Mouse (Mus musculus) hindbrain, embryonic 13.5 days (tissue): Measurements from ENCODE around the gene Arl6. TPM values are rescaled to one million over a fixed set of nuclear protein-coding genes. Genes with fewer than 3 reads are reported as not detected.

Experiments
- ATAC-seq: fragments of 200-750 bp; cut with Nextera tagmentation; 2 replicates; pipeline ENCODE4 v1.8.0; 2017; ENCODE audit warnings: moderate TSS enrichment; ENCODE audit not compliant: low FRiP score
- H3K27ac ChIP-seq: fragments of 300-500 bp; sonication (generic); 2 replicates; pipeline ENCODE4 v1.5.1; 2015; ENCODE audit warnings: inconsistent platforms, mild to moderate bottlenecking, moderate library complexity
- H3K27me3 ChIP-seq: fragments of 300-500 bp; sonication (generic); 2 replicates; pipeline ENCODE4 v1.6.1; 2015; ENCODE audit warnings: mild to moderate bottlenecking, inconsistent platforms
- H3K36me3 ChIP-seq: fragments of 300-500 bp; sonication (generic); 2 replicates; pipeline ENCODE4 v1.6.1; 2015; ENCODE audit warnings: mild to moderate bottlenecking, inconsistent platforms
- H3K4me1 ChIP-seq: fragments of 300-500 bp; sonication (generic); replicated peaks from 2 replicates; pipeline ENCODE4 v1.6.1; 2015; ENCODE audit warnings: inconsistent platforms
- H3K4me2 ChIP-seq: fragments of 300-500 bp; sonication (generic); 2 replicates; pipeline ENCODE4 v1.6.1; 2015; ENCODE audit warnings: inconsistent platforms, mild to moderate bottlenecking, moderate library complexity
- H3K4me3 ChIP-seq: fragments of 300-500 bp; sonication (generic); 2 replicates; pipeline ENCODE4 v1.5.1; 2015; ENCODE audit warnings: mild to moderate bottlenecking, inconsistent platforms
- H3K9ac ChIP-seq: fragments of 300-500 bp; sonication (generic); 2 replicates; pipeline ENCODE4 v1.6.1; 2015; ENCODE audit warnings: mild to moderate bottlenecking, inconsistent platforms
- H3K9me3 ChIP-seq: fragments of 300-500 bp; sonication (generic); 2 replicates; pipeline ENCODE4 v1.6.1; 2016; ENCODE audit warnings: inconsistent platforms
- WGBS: fragments of 180-500 bp; shearing (Covaris S2); methylation state at CpG from one replicate; pipeline ENCODE4 v1.1.7; 2015; 5-methylcytosine and 5-hydroxymethylcytosine counted together
- polyA plus RNA-seq: library from polyadenylated mRNA; unstranded; fragments of >200 nt; fragmentation: Nextera tagmentation; extraction: Ambion mirVana; gene quantifications from 2 replicates; pipeline ENCODE4 v1.2.1, GENCODE M21; 2015

The Arl6 gene
- polyA plus RNA-seq, 1 experiment from 2014 or later, result 51.5 TPM

GRCm38 (mm10) chr16:59604078-59604781 lies 35.0 kb downstream of the Arl6 start:
- H3K4me2 ChIP-seq, result peak overlapping the region; percentile 53
- no peaks in the 10 kb centered on the region for H3K36me3 ChIP-seq
- peak overlapping the region; percentile 60 for H3K27ac ChIP-seq
- H3K4me3 ChIP-seq, result peak overlapping the region; percentile 27
- peak overlapping the region; percentile 46; the same call in 1 of the 2 replicates for H3K9ac ChIP-seq
- WGBS, result 19% methylated on average over 15 of the region's 15 CpGs
- no peaks in the 10 kb centered on the region; the same call in 1 of the 2 replicates for H3K27me3 ChIP-seq
- H3K4me1 ChIP-seq, result peaks cover 16% of the 10 kb centered on the region
- ATAC-seq, result peak; percentile 84
- H3K9me3 ChIP-seq, result no peaks in the 10 kb centered on the region

- no peaks in the 10 kb centered on the region for H3K9me3 ChIP-seq
- H3K4me3 ChIP-seq, result peak within 1 kb of the TSS; percentile 80
- H3K36me3 ChIP-seq, result no peaks in the 10 kb centered on the region
- H3K4me1 ChIP-seq, result peaks cover 20% of the 10 kb centered on the region
- H3K9ac ChIP-seq, result peak within 1 kb of the TSS; percentile 85
- H3K27me3 ChIP-seq, result no peaks in the 10 kb centered on the region; the same call in 1 of the 2 replicates
- H3K27ac ChIP-seq, result peak within 1 kb of the TSS; percentile 87
- peak within 1 kb of the TSS; percentile 81 for H3K4me2 ChIP-seq
- peak; percentile 75 for ATAC-seq
- WGBS, result under 1% methylated on average over 69 of the region's 90 CpGs
Measured at GRCm38 (mm10) chr16:59600311-59601251, 38.6 kb downstream of the Arl6 start, which contains the start of gene Crybg3. Crybg3 (minus strand) TSS chr16:59600979.

- Histone ChIP-seq H3K27ac (peak overlapping the region; percentile 50; the same call in 1 of the 2 replicates), H3K9ac (peak overlapping the region; percentile 85), H3K4me2 (peak overlapping the region; percentile 81), H3K36me3 (no peaks in the 10 kb centered on the region), H3K4me1 (peaks cover 20% of the 10 kb centered on the region), H3K9me3 (no peaks in the 10 kb centered on the region), H3K4me3 (peak overlapping the region; percentile 80), H3K27me3 (no peaks in the 10 kb centered on the region; the same call in 1 of the 2 replicates)
- ATAC-seq, result 0 out of 2 replicates have a peak, but pooled peaks have one; percentile 15
- 20% methylated on average over 17 of the region's 17 CpGs for whole genome bisulfite sequencing
Measured at GRCm38 (mm10) chr16:59599411-59600265, 39.6 kb downstream of the Arl6 start.

- peak overlapping the region; percentile 80 for H3K4me3 ChIP-seq
- no peaks in the 10 kb centered on the region for H3K9me3 ChIP-seq
- peak overlapping the region; percentile 50; the same call in 1 of the 2 replicates for H3K27ac ChIP-seq
- H3K4me1 ChIP-seq, result peaks cover 14% of the 10 kb centered on the region
- H3K36me3 ChIP-seq, result no peaks in the 10 kb centered on the region
- WGBS, result 34% methylated on average over 4 of the region's 4 CpGs
- no peaks in the 10 kb centered on the region; the same call in 1 of the 2 replicates for H3K27me3 ChIP-seq
- no peak for ATAC-seq
- H3K9ac ChIP-seq, result no peak overlapping the region
- H3K4me2 ChIP-seq, result peak overlapping the region; percentile 81
Measured at GRCm38 (mm10) chr16:59598997-59599396, 40.2 kb downstream of the Arl6 start.

- Histone ChIP-seq H3K9me3 (no peaks in the 10 kb centered on the region), H3K27me3 (no peaks in the 10 kb centered on the region; the same call in 1 of the 2 replicates), H3K4me3 (no peak overlapping the region), H3K9ac (no peak overlapping the region), H3K27ac (no peak overlapping the region), H3K4me2 (no peak overlapping the region), H3K36me3 (no peaks in the 10 kb centered on the region), H3K4me1 (peaks cover 12% of the 10 kb centered on the region)
- 94% methylated on average over 6 of the region's 6 CpGs for WGBS
- ATAC-seq, result no peak
Measured at GRCm38 (mm10) chr16:59597256-59597655, 41.9 kb downstream of the Arl6 start.

- no peaks in the 10 kb centered on the region for H3K9me3 ChIP-seq
- WGBS, result 93% methylated on average over 3 of the region's 3 CpGs
Measured at GRCm38 (mm10) chr16:59594714-59595113, 44.5 kb downstream of the Arl6 start.

GRCm38 (mm10) chr16:59590790-59591189 lies 48.4 kb downstream of the Arl6 start:
- Histone ChIP-seq H3K9me3 (no peaks in the 10 kb centered on the region), H3K4me1 (0 out of 2 replicates have a peak, but pooled peaks cover 4% of the 10 kb centered on the region), H3K4me3 (no peak overlapping the region), H3K27ac (no peak overlapping the region), H3K4me2 (no peak overlapping the region), H3K36me3 (no peaks in the 10 kb centered on the region), H3K9ac (no peak overlapping the region), H3K27me3 (no peaks in the 10 kb centered on the region)
- ATAC-seq, result no peak
- WGBS, result 92% methylated on average over 6 of the region's 6 CpGs

More at GRCm38 (mm10) chr16:59594714-59595113, 44.5 kb downstream of the Arl6 start:
- Histone ChIP-seq H3K27me3 (no peaks in the 10 kb centered on the region; the same call in 1 of the 2 replicates), H3K36me3 (no peaks in the 10 kb centered on the region), H3K9ac (no peak overlapping the region), H3K4me1 (peaks cover 8% of the 10 kb centered on the region), H3K4me3 (no peak overlapping the region), H3K27ac (no peak overlapping the region), H3K4me2 (no peak overlapping the region)
- no peak for ATAC-seq

GRCm38 (mm10) chr16:59588351-59589025 lies 50.7 kb downstream of the Arl6 start:
- Histone ChIP-seq H3K36me3 (no peaks in the 10 kb centered on the region), H3K4me3 (no peak overlapping the region), H3K27ac (no peak overlapping the region), H3K9ac (no peak overlapping the region), H3K9me3 (no peaks in the 10 kb centered on the region), H3K4me1 (0 out of 2 replicates have a peak, but pooled peaks cover 4% of the 10 kb centered on the region), H3K27me3 (no peaks in the 10 kb centered on the region), H3K4me2 (no peak overlapping the region)
- no peak for ATAC-seq
- WGBS, result 92% methylated on average over 13 of the region's 13 CpGs

- no peak overlapping the region for H3K27ac ChIP-seq
- H3K36me3 ChIP-seq, result no peaks in the 10 kb centered on the region
- H3K27me3 ChIP-seq, result no peaks in the 10 kb centered on the region
- ATAC-seq, result no peak
- no peak overlapping the region for H3K4me2 ChIP-seq
- no peak overlapping the region for H3K4me3 ChIP-seq
- no peaks in the 10 kb centered on the region for H3K9me3 ChIP-seq
- H3K9ac ChIP-seq, result no peak overlapping the region
- 0 out of 2 replicates have a peak, but pooled peaks cover 4% of the 10 kb centered on the region for H3K4me1 ChIP-seq
- WGBS, result 86% methylated on average over 10 of the region's 10 CpGs
Measured at GRCm38 (mm10) chr16:59587816-59588215, 51.4 kb downstream of the Arl6 start.

GRCm38 (mm10) chr16:59586911-59587310 lies 52.3 kb downstream of the Arl6 start:
- Histone ChIP-seq H3K27me3 (no peaks in the 10 kb centered on the region), H3K36me3 (no peaks in the 10 kb centered on the region), H3K9me3 (no peaks in the 10 kb centered on the region), H3K27ac (no peak overlapping the region), H3K4me2 (no peak overlapping the region), H3K4me1 (0 out of 2 replicates have a peak, but pooled peaks cover 4% of the 10 kb centered on the region), H3K9ac (no peak overlapping the region), H3K4me3 (no peak overlapping the region)
- WGBS, result 91% methylated on average over 8 of the region's 8 CpGs
- ATAC-seq, result no peak

GRCm38 (mm10) chr16:59586276-59586675 lies 52.9 kb downstream of the Arl6 start:
- no peak overlapping the region for H3K9ac ChIP-seq
- no peak overlapping the region for H3K4me2 ChIP-seq
- no peaks in the 10 kb centered on the region for H3K27me3 ChIP-seq
- 0 out of 2 replicates have a peak, but pooled peaks cover 4% of the 10 kb centered on the region for H3K4me1 ChIP-seq
- ATAC-seq, result no peak
- no peaks in the 10 kb centered on the region for H3K36me3 ChIP-seq
- H3K4me3 ChIP-seq, result no peak overlapping the region
- whole genome bisulfite sequencing, result 62% methylated on average over 6 of the region's 6 CpGs
- no peaks in the 10 kb centered on the region for H3K9me3 ChIP-seq
- no peak overlapping the region for H3K27ac ChIP-seq
